Mouse (Mus musculus): ENCODE data around the gene Scd3. TPM values are rescaled to one million over a fixed set of nuclear protein-coding genes. Genes with fewer than 3 reads are reported as not detected.

Scd3 gene
- total RNA-seq, 2 experiments from 2014 or later = not detected

Other genes starting within 250 kb of the Scd3 start
- gene Cpn1, start 216.7 kb upstream of the Scd3 start, total RNA-seq (2021) = under 1 TPM; 0.25 to 0.90 TPM
- gene Cyp2c23, start 174.1 kb upstream of the Scd3 start, total RNA-seq (2021) = under 1 TPM in 1 of 2 experiments, not detected in 1; 0.14 TPM
- gene Erlin1, start 133.5 kb upstream of the Scd3 start, total RNA-seq (2021) = 1 to 10 TPM; 5.8 to 6.1 TPM
- 10 to 100 TPM; 12.0 to 16.3 TPM for gene Chuk, start 95.8 kb upstream of the Scd3 start, total RNA-seq (2021)
- 1 to 10 TPM; 5.1 to 7.4 TPM for gene Cwf19l1, start 67.4 kb upstream of the Scd3 start, total RNA-seq (2021)
- 10 to 100 TPM; 10.5 to 15.4 TPM for gene Bloc1s2, start 56.8 kb upstream of the Scd3 start, total RNA-seq (2021)
- gene Pkd2l1, start 10.8 kb upstream of the Scd3 start, total RNA-seq (2021) = not detected
- gene Scd2, start 90.4 kb downstream of the Scd3 start, total RNA-seq (2021) = 1 to 10 TPM; 5.5 to 8.3 TPM
- under 1 TPM in 1 of 2 experiments, not detected in 1; 0.14 TPM for gene Scd4, start 129.8 kb downstream of the Scd3 start, total RNA-seq (2021)
- gene Scd1, start 204.6 kb downstream of the Scd3 start, total RNA-seq (2021) = 10 to 100 TPM; 20.6 to 38.0 TPM

Measured in gastrocnemius, adult 18-20 months (tissue).